Mouse (Mus musculus) heart, embryonic 15.5 days (tissue): ENCODE data around the gene Dnal4. TPM values are rescaled to one million over a fixed set of nuclear protein-coding genes. Genes with fewer than 3 reads are reported as not detected.

ENCODE experiments used
- ATAC-seq: fragments of 200-750 bp; cut with Nextera tagmentation; replicated peaks from 2 replicates; pipeline ENCODE4 v1.8.0; 2017; ENCODE audit warnings: low read depth, moderate TSS enrichment; ENCODE audit not compliant: insufficient number of reproducible peaks, insufficient read depth, low FRiP score
- H3K27ac ChIP-seq: fragments of 300-500 bp; sonication (generic); 2 replicates; pipeline ENCODE4 v1.5.1; 2015; ENCODE audit warnings: mild to moderate bottlenecking, inconsistent platforms
- H3K27me3 ChIP-seq: fragments of 300-500 bp; sonication (generic); 2 replicates; pipeline ENCODE4 v1.6.1; 2015; ENCODE audit warnings: inconsistent platforms
- H3K36me3 ChIP-seq: fragments of 300-500 bp; sonication (generic); 2 replicates; pipeline ENCODE4 v1.6.1; 2015; ENCODE audit warnings: mild to moderate bottlenecking, inconsistent platforms
- H3K4me1 ChIP-seq: fragments of 300-500 bp; sonication (generic); replicated peaks from 2 replicates; pipeline ENCODE4 v1.6.1; 2015; ENCODE audit warnings: inconsistent platforms
- H3K4me2 ChIP-seq: fragments of 300-500 bp; sonication (generic); 2 replicates; pipeline ENCODE4 v1.6.1; 2015; ENCODE audit warnings: inconsistent platforms, mild to moderate bottlenecking, moderate library complexity
- H3K4me3 ChIP-seq: fragments of 300-500 bp; sonication (generic); 2 replicates; pipeline ENCODE4 v1.5.1; 2015; ENCODE audit warnings: mild to moderate bottlenecking, inconsistent platforms
- H3K9ac ChIP-seq: fragments of 300-500 bp; sonication (generic); 2 replicates; pipeline ENCODE4 v1.6.1; 2015; ENCODE audit warnings: mild to moderate bottlenecking, inconsistent platforms
- H3K9me3 ChIP-seq: fragments of 300-500 bp; sonication (generic); replicated peaks from 2 replicates; pipeline ENCODE4 v1.6.1; 2016; ENCODE audit warnings: inconsistent platforms
- WGBS: fragments of 180-500 bp; shearing (Covaris S2); methylation state at CpG from one replicate; pipeline ENCODE4 v1.1.7; 2015; ENCODE audit warnings: mixed read lengths; 5-methylcytosine and 5-hydroxymethylcytosine counted together
- polyA plus RNA-seq: library from polyadenylated mRNA; unstranded; fragments of >200 nt; fragmentation: Nextera tagmentation; extraction: Ambion mirVana; gene quantifications from 2 replicates; pipeline ENCODE4 v1.2.1, GENCODE M21; 2015

Dnal4 gene
- polyA plus RNA-seq, 1 experiment from 2014 or later: 37.2 TPM

GRCm38 (mm10) chr15:79728731-79729388, 48.8 kb downstream of the Dnal4 start:
- ATAC-seq: no peak
- Histone ChIP-seq H3K4me3 (no peak overlapping the region), H3K9ac (no peak overlapping the region), H3K4me2 (no peak overlapping the region), H3K4me1 (peaks cover under 1% of the 10 kb centered on the region), H3K9me3 (no peaks in the 10 kb centered on the region), H3K27ac (no peak overlapping the region), H3K27me3 (no peaks in the 10 kb centered on the region), H3K36me3 (peaks cover 90% of the 10 kb centered on the region)
- WGBS: 76% methylated on average over 10 of the region's 10 CpGs

- Histone ChIP-seq H3K36me3 (peaks cover 86% of the 10 kb centered on the region), H3K9ac (no peak overlapping the region), H3K4me3 (no peak overlapping the region), H3K4me1 (no peaks in the 10 kb centered on the region), H3K27me3 (no peaks in the 10 kb centered on the region), H3K27ac (no peak overlapping the region), H3K4me2 (no peak overlapping the region), H3K9me3 (no peaks in the 10 kb centered on the region)
- WGBS: 81% methylated on average over 5 of the region's 5 CpGs
- ATAC-seq: no peak
Measured at GRCm38 (mm10) chr15:79728311-79728710, 49.3 kb downstream of the Dnal4 start.

GRCm38 (mm10) chr15:79727840-79728239, 49.8 kb downstream of the Dnal4 start:
- no peaks in the 10 kb centered on the region for H3K4me1 ChIP-seq
- no peak overlapping the region for H3K4me2 ChIP-seq
- no peak overlapping the region for H3K4me3 ChIP-seq
- H3K36me3 ChIP-seq: peaks cover 82% of the 10 kb centered on the region
- no peaks in the 10 kb centered on the region for H3K9me3 ChIP-seq
- ATAC-seq: no peak
- H3K9ac ChIP-seq: no peak overlapping the region
- no peaks in the 10 kb centered on the region for H3K27me3 ChIP-seq
- 94% methylated on average over 6 of the region's 6 CpGs for WGBS
- H3K27ac ChIP-seq: no peak overlapping the region

GRCm38 (mm10) chr15:79725190-79725789, 52.4 kb downstream of the Dnal4 start:
- 88% methylated on average over 11 of the region's 11 CpGs for WGBS
- no peaks in the 10 kb centered on the region for H3K9me3 ChIP-seq
- H3K4me1 ChIP-seq: no peaks in the 10 kb centered on the region
- H3K4me3 ChIP-seq: no peak overlapping the region
- no peak overlapping the region for H3K27ac ChIP-seq
- ATAC-seq: no peak
- no peaks in the 10 kb centered on the region for H3K27me3 ChIP-seq
- H3K36me3 ChIP-seq: peaks cover 64% of the 10 kb centered on the region
- H3K4me2 ChIP-seq: no peak overlapping the region
- H3K9ac ChIP-seq: no peak overlapping the region

- H3K4me1 ChIP-seq: no peaks in the 10 kb centered on the region
- no peaks in the 10 kb centered on the region for H3K9me3 ChIP-seq
- peaks cover 61% of the 10 kb centered on the region for H3K36me3 ChIP-seq
- no peak overlapping the region for H3K4me3 ChIP-seq
- H3K27me3 ChIP-seq: no peaks in the 10 kb centered on the region
- no peak overlapping the region for H3K27ac ChIP-seq
- H3K9ac ChIP-seq: no peak overlapping the region
- peak; percentile 52; the same call in 1 of the 2 replicates for ATAC-seq
- WGBS: 24% methylated on average over 1 of the region's 1 CpGs
- no peak overlapping the region for H3K4me2 ChIP-seq
Measured at GRCm38 (mm10) chr15:79723439-79723838, 54.2 kb downstream of the Dnal4 start.

GRCm38 (mm10) chr15:79720796-79721195, 56.9 kb downstream of the Dnal4 start:
- ATAC-seq: no peak
- Histone ChIP-seq H3K27me3 (no peaks in the 10 kb centered on the region), H3K36me3 (peaks cover 60% of the 10 kb centered on the region), H3K27ac (no peak overlapping the region), H3K4me3 (no peak overlapping the region), H3K4me2 (no peak overlapping the region), H3K9me3 (no peaks in the 10 kb centered on the region), H3K4me1 (no peaks in the 10 kb centered on the region), H3K9ac (no peak overlapping the region)
- WGBS: 83% methylated on average over 4 of the region's 4 CpGs

- Histone ChIP-seq H3K4me3 (no peak overlapping the region), H3K4me2 (no peak overlapping the region), H3K9ac (no peak overlapping the region), H3K9me3 (no peaks in the 10 kb centered on the region), H3K27ac (no peak overlapping the region), H3K36me3 (peaks cover 58% of the 10 kb centered on the region), H3K4me1 (no peaks in the 10 kb centered on the region), H3K27me3 (no peaks in the 10 kb centered on the region)
- ATAC-seq: no peak
- 91% methylated on average over 8 of the region's 8 CpGs for WGBS
Measured at GRCm38 (mm10) chr15:79720267-79720666, 57.4 kb downstream of the Dnal4 start.

- 89% methylated on average over 6 of the region's 6 CpGs for WGBS
- Histone ChIP-seq H3K36me3 (peaks cover 73% of the 10 kb centered on the region), H3K4me2 (no peak overlapping the region), H3K27ac (no peak overlapping the region), H3K4me3 (no peak overlapping the region), H3K9ac (no peak overlapping the region), H3K9me3 (no peaks in the 10 kb centered on the region), H3K4me1 (no peaks in the 10 kb centered on the region), H3K27me3 (no peaks in the 10 kb centered on the region)
- no peak for ATAC-seq
Measured at GRCm38 (mm10) chr15:79716710-79717109, 60.9 kb downstream of the Dnal4 start.

GRCm38 (mm10) chr15:79715646-79716045, 62.0 kb downstream of the Dnal4 start:
- Histone ChIP-seq H3K4me2 (no peak overlapping the region), H3K27ac (no peak overlapping the region), H3K4me1 (no peaks in the 10 kb centered on the region), H3K9me3 (no peaks in the 10 kb centered on the region), H3K4me3 (no peak overlapping the region), H3K27me3 (no peaks in the 10 kb centered on the region), H3K36me3 (peaks cover 76% of the 10 kb centered on the region), H3K9ac (no peak overlapping the region)
- no peak for ATAC-seq
- WGBS: 88% methylated on average over 7 of the region's 7 CpGs

Other genes starting within 250 kb of the Dnal4 start
- 28.5 and 34.2 TPM in 2 replicates for gene Ddx17, start 231.1 kb downstream of the Dnal4 start, polyA plus RNA-seq
- 1.3 and 1.5 TPM in 2 replicates for gene Dmc1, start 172.7 kb downstream of the Dnal4 start, polyA plus RNA-seq
- 0.39 and 0.81 TPM in 2 replicates for gene Fam227a, start 118.9 kb downstream of the Dnal4 start, polyA plus RNA-seq
- 51.0 and 52.5 TPM in 2 replicates for gene Cby1, start 118.7 kb downstream of the Dnal4 start, polyA plus RNA-seq
- gene Tomm22, start 107.0 kb downstream of the Dnal4 start, polyA plus RNA-seq: 218 and 234 TPM in 2 replicates
- 20.6 and 24.5 TPM in 2 replicates for gene Josd1, start 89.9 kb downstream of the Dnal4 start, polyA plus RNA-seq
- gene Gtpbp1, start 87.0 kb downstream of the Dnal4 start, polyA plus RNA-seq: 23.7 and 30.0 TPM in 2 replicates
- gene Sun2, start 35.3 kb downstream of the Dnal4 start, polyA plus RNA-seq: 4.7 and 6.2 TPM in 2 replicates
- gene Nptxr, start 26.9 kb upstream of the Dnal4 start, polyA plus RNA-seq: 1.8 and 3.6 TPM in 2 replicates
- gene Npcd, start 56.4 kb upstream of the Dnal4 start, polyA plus RNA-seq: 0.27 TPM in 1 of 2 replicates, not detected in the other
- gene Cbx6, start 56.8 kb upstream of the Dnal4 start, polyA plus RNA-seq: 52.1 and 65.7 TPM in 2 replicates
- 13.8 and 36.7 TPM in 2 replicates for gene Apobec3, start 113.8 kb upstream of the Dnal4 start, polyA plus RNA-seq
- 0.63 and 1.9 TPM in 2 replicates for gene Cbx7, start 193.3 kb upstream of the Dnal4 start, polyA plus RNA-seq
- 3.7 and 4.0 TPM in 2 replicates for gene Pdgfb, start 237.1 kb upstream of the Dnal4 start, polyA plus RNA-seq